Mouse (Mus musculus) kidney, embryonic 14.5 days (tissue): Measurements from ENCODE around the gene Tpst2. TPM values are rescaled to one million over a fixed set of nuclear protein-coding genes. Genes with fewer than 3 reads are reported as not detected.
A peak's percentile ranks its signal among the peaks of the same experiment; 100 is the strongest.

Source experiments
- ATAC-seq: fragments of 200-750 bp; cut with Nextera tagmentation; 2 replicates; pipeline ENCODE4 v1.8.0; 2017; ENCODE audit warnings: moderate number of reproducible peaks, mild to moderate bottlenecking, moderate TSS enrichment, moderate library complexity; ENCODE audit not compliant: low FRiP score, low TSS enrichment
- H3K27ac ChIP-seq: fragments of 300-500 bp; sonication (generic); 2 replicates; pipeline ENCODE4 v1.5.1; 2014; ENCODE audit warnings: low read depth, mild to moderate bottlenecking, low read length, moderate library complexity, mixed read lengths
- H3K27me3 ChIP-seq: fragments of 300-500 bp; sonication (generic); 2 replicates; pipeline ENCODE4 v1.6.1; 2014; ENCODE audit warnings: mild to moderate bottlenecking, low read length; ENCODE audit not compliant: control insufficient read depth, insufficient read depth
- H3K36me3 ChIP-seq: fragments of 300-500 bp; sonication (generic); 2 replicates; pipeline ENCODE4 v1.6.1; 2014; ENCODE audit warnings: low read length, mixed read lengths; ENCODE audit not compliant: control insufficient read depth, insufficient read depth
- H3K4me1 ChIP-seq: fragments of 300-500 bp; sonication (generic); 2 replicates; pipeline ENCODE4 v1.6.1; 2014; ENCODE audit warnings: low read length, mixed read lengths; ENCODE audit not compliant: control insufficient read depth, insufficient read depth
- H3K4me2 ChIP-seq: fragments of 300-500 bp; sonication (generic); replicated peaks from 2 replicates; pipeline ENCODE4 v1.6.1; 2014; ENCODE audit warnings: low read depth, mild to moderate bottlenecking, low read length
- H3K4me3 ChIP-seq: fragments of 300-500 bp; sonication (generic); 2 replicates; pipeline ENCODE4 v1.5.1; 2014; ENCODE audit warnings: mild to moderate bottlenecking, low read length
- H3K9ac ChIP-seq: fragments of 300-500 bp; sonication (generic); 2 replicates; pipeline ENCODE4 v1.6.1; 2014; ENCODE audit warnings: low read depth, mild to moderate bottlenecking, low read length, moderate library complexity
- H3K9me3 ChIP-seq: fragments of 300-500 bp; sonication (generic); 2 replicates; pipeline ENCODE4 v1.6.1; 2016; ENCODE audit warnings: low read length; ENCODE audit not compliant: control insufficient read depth
- WGBS: fragments of 180-500 bp; shearing (Covaris S2); extraction: QIAGEN DNeasy Blood & Tissue Kit; methylation state at CpG from one replicate; pipeline ENCODE4 v1.1.7; 2014; 5-methylcytosine and 5-hydroxymethylcytosine counted together
- polyA plus RNA-seq: library from polyadenylated mRNA; unstranded; fragments of >200 nt; fragmentation: Nextera tagmentation; extraction: Ambion mirVana; gene quantifications from 2 replicates; pipeline ENCODE4 v1.2.1, GENCODE M21; 2014

Gene Tpst2
- polyA plus RNA-seq, 1 experiment from 2014 or later = 50.3 TPM

- WGBS = 85% methylated on average over 5 of the region's 6 CpGs
- Histone ChIP-seq H3K9ac (no peak overlapping the region), H3K36me3 (no peaks in the 10 kb centered on the region; the same call in 1 of the 2 replicates), H3K4me3 (no peak overlapping the region), H3K4me2 (no peak overlapping the region), H3K9me3 (no peaks in the 10 kb centered on the region), H3K27me3 (no peaks in the 10 kb centered on the region), H3K4me1 (peaks cover 15% of the 10 kb centered on the region; the same call in 1 of the 2 replicates), H3K27ac (peak overlapping the region; percentile 27; the same call in 1 of the 2 replicates)
- ATAC-seq = no peak
Measured at GRCm38 (mm10) chr5:112296404-112297181, 20.1 kb downstream of the Tpst2 start.

GRCm38 (mm10) chr5:112297257-112297656 is 20.8 kb downstream of the Tpst2 start:
- 76% methylated on average over 2 of the region's 2 CpGs for WGBS
- H3K27ac ChIP-seq = peak overlapping the region; percentile 30; the same call in 1 of the 2 replicates
- H3K4me2 ChIP-seq = no peak overlapping the region
- peaks cover 15% of the 10 kb centered on the region; the same call in 1 of the 2 replicates for H3K4me1 ChIP-seq
- no peaks in the 10 kb centered on the region for H3K27me3 ChIP-seq
- H3K36me3 ChIP-seq = no peaks in the 10 kb centered on the region; the same call in 1 of the 2 replicates
- H3K9ac ChIP-seq = no peak overlapping the region
- no peak overlapping the region for H3K4me3 ChIP-seq
- no peaks in the 10 kb centered on the region for H3K9me3 ChIP-seq
- ATAC-seq = no peak

- WGBS = 76% methylated on average over 12 of the region's 12 CpGs
- Histone ChIP-seq H3K9me3 (no peaks in the 10 kb centered on the region), H3K27ac (peak overlapping the region; percentile 19; the same call in 1 of the 2 replicates), H3K4me2 (no peak overlapping the region), H3K27me3 (no peaks in the 10 kb centered on the region), H3K4me3 (no peak overlapping the region), H3K4me1 (peaks cover 15% of the 10 kb centered on the region; the same call in 1 of the 2 replicates), H3K36me3 (no peaks in the 10 kb centered on the region; the same call in 1 of the 2 replicates), H3K9ac (no peak overlapping the region)
- peak; percentile 36 for ATAC-seq
Measured at GRCm38 (mm10) chr5:112298226-112298988, 21.9 kb downstream of the Tpst2 start.

DNA sequence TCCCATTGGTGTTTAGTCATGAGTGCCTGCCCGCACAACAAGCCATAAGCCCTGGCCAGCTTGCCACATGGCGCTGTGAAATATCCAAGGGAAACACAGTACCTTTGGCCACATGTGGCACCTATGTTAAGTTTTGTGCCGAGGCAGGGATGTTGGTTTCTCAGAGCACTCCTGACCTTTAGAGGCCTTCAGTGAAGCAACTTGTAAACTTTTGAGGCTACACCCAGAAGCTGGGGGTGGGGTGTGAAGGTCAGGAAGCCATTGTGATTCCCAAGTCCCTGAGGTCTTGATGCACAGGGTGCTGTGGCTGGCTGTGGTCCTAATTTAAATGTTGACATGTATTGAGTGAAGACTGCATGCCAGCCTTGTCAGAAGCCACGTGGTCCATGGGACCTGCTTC is 22.9 kb downstream of the Tpst2 start:
- 79% methylated on average over 4 of the region's 4 CpGs for WGBS
- Histone ChIP-seq H3K4me3 (no peak overlapping the region), H3K27ac (no peak overlapping the region)

GRCm38 (mm10) chr5:112300112-112300511 is 23.6 kb downstream of the Tpst2 start:
- no peak overlapping the region for H3K9ac ChIP-seq
- no peaks in the 10 kb centered on the region for H3K9me3 ChIP-seq

More for the DNA sequence above, 22.9 kb downstream of the Tpst2 start:
- H3K4me2 ChIP-seq = no peak overlapping the region
- peaks cover 12% of the 10 kb centered on the region; the same call in 1 of the 2 replicates for H3K4me1 ChIP-seq
- no peaks in the 10 kb centered on the region for H3K27me3 ChIP-seq
- no peak for ATAC-seq
- no peaks in the 10 kb centered on the region for H3K9me3 ChIP-seq
- no peak overlapping the region for H3K9ac ChIP-seq
- H3K36me3 ChIP-seq = no peaks in the 10 kb centered on the region; the same call in 1 of the 2 replicates

DNA sequence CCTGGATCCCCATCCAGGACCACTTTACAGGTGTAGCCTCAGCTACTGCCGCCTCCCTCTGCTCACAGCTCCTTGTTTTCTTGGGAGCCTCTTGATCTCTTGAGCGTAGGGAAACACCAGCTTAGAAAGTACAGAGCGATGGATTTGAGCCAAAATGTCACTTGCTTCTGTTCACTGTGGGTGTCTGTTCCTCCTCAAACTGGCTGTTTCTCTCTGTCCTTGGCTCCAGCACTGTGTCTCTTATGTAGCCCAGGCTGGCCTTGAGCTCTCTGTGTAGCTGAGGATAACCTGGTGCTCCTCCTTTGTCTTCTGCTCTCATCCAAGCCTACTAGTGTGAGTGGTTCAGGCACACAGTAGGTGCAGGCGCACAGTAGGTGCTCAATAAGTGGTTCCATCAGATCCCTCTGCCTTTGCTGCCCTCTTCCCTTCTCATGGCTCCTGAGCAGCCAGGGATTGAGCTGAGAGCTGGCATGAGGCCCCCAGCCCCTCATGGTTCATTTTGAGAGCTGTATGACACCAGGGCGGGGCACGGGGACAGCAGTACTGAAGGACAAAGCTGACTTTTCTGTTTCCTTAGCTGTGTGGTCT is 24.3 kb downstream of the Tpst2 start:
- H3K4me3 ChIP-seq = no peak overlapping the region
- 0 out of 2 replicates have a peak, but pooled peaks cover 6% of the 10 kb centered on the region for H3K4me1 ChIP-seq
- WGBS = 90% methylated on average over 6 of the region's 6 CpGs
- no peak overlapping the region for H3K27ac ChIP-seq
- no peaks in the 10 kb centered on the region for H3K27me3 ChIP-seq
- H3K9me3 ChIP-seq = no peaks in the 10 kb centered on the region
- peaks cover 8% of the 10 kb centered on the region; the same call in 1 of the 2 replicates for H3K36me3 ChIP-seq
- no peak for ATAC-seq
- H3K9ac ChIP-seq = no peak overlapping the region
- no peak overlapping the region for H3K4me2 ChIP-seq

More at GRCm38 (mm10) chr5:112300112-112300511, 23.6 kb downstream of the Tpst2 start:
- Histone ChIP-seq H3K4me3 (no peak overlapping the region), H3K4me1 (0 out of 2 replicates have a peak, but pooled peaks cover 6% of the 10 kb centered on the region), H3K4me2 (no peak overlapping the region), H3K27ac (no peak overlapping the region), H3K27me3 (no peaks in the 10 kb centered on the region), H3K36me3 (peaks cover 2% of the 10 kb centered on the region; the same call in 1 of the 2 replicates)
- 90% methylated on average over 2 of the region's 2 CpGs for WGBS
- ATAC-seq = no peak

DNA sequence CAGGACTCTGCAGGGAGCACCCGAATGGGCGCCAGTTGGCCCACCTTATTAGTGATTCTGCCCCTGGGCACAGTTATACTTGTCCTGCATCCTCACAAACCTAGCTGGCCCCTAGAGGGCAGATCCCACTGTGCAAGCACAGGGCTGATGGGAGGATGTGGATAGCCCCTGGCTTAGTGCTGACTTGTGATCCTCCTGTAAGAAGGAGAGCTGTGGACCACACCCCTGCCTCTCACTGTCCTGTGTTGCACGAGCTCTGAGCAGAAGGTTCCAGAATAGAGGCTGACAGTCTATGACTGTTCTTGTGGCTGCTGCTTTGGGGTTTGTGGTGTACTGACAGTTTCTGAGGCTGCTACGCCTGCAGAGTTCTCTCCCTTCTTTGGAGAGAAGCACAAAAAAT is 25.2 kb downstream of the Tpst2 start:
- H3K27ac ChIP-seq = no peak overlapping the region
- 87% methylated on average over 4 of the region's 4 CpGs for WGBS

DNA sequence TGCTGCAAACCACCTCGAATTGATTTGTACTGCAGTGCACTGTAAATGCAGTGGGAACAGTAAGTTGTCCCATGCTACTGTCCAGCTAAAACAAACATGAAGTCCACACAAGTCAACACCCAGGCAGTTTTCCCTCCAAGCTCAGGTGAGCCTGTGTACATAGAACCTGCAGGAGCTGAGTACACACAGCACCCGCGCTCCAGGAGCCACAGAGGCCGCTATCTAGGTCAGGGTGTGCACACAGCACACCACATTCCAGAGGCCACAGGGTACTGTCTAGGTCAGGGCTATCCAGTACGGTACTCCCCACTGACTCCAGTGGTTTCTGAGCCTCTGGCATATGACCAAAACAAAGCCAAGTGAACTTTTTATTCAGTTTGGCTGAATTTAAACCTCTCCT is 25.8 kb downstream of the Tpst2 start:
- Histone ChIP-seq H3K4me2 (no peak overlapping the region), H3K27me3 (no peaks in the 10 kb centered on the region), H3K4me3 (no peak overlapping the region), H3K36me3 (peaks cover 15% of the 10 kb centered on the region), H3K27ac (no peak overlapping the region), H3K9me3 (no peaks in the 10 kb centered on the region), H3K9ac (no peak overlapping the region), H3K4me1 (0 out of 2 replicates have a peak, but pooled peaks cover 6% of the 10 kb centered on the region)
- 83% methylated on average over 5 of the region's 5 CpGs for WGBS
- ATAC-seq = no peak

More for the DNA sequence above, 25.2 kb downstream of the Tpst2 start:
- Histone ChIP-seq H3K36me3 (peaks cover 9% of the 10 kb centered on the region), H3K27me3 (no peaks in the 10 kb centered on the region), H3K4me3 (no peak overlapping the region), H3K9ac (no peak overlapping the region), H3K4me2 (no peak overlapping the region), H3K9me3 (no peaks in the 10 kb centered on the region), H3K4me1 (0 out of 2 replicates have a peak, but pooled peaks cover 6% of the 10 kb centered on the region)
- ATAC-seq = no peak
